Mouse (Mus musculus): ENCODE results near the gene Tnfaip2. TPM values are rescaled to one million over a fixed set of nuclear protein-coding genes. Genes with fewer than 3 reads are reported as not detected.

Tnfaip2 gene
- total RNA-seq, 2 experiments from 2014 or later = 22.0 to 22.6 TPM

- intact Hi-C loops (cut with DNase I) = loop anchor here (1.0 to 10.0 kb wide), 3 partner anchors 33 to 219 kb away; no protein-coding TSS in a partner anchor
- DNase-seq = peak; percentile 90 to 96
Measured at GRCm38 (mm10) chr12:111425789-111426460, 16.3 kb upstream of the Tnfaip2 start.

- DNase-seq = no peak
- intact Hi-C loops (cut with DNase I) = loop anchor here (10.0 kb wide), 1 partner anchor 217 kb away; no protein-coding TSS in a partner anchor
Measured at GRCm38 (mm10) chr12:111427438-111428113, 14.7 kb upstream of the Tnfaip2 start.

- intact Hi-C loops (cut with DNase I) = loop anchor here (10.0 kb wide), 1 partner anchor 216 kb away; no protein-coding TSS in a partner anchor
- DNase-seq = no peak
Measured at GRCm38 (mm10) chr12:111428364-111428763, 13.9 kb upstream of the Tnfaip2 start.

- peak; percentile 57 to 61 for DNase-seq
- intact Hi-C loops (cut with DNase I) = loop anchor here (10.0 kb wide), 1 partner anchor 216 kb away; no protein-coding TSS in a partner anchor
Measured at GRCm38 (mm10) chr12:111428961-111429911, 13.0 kb upstream of the Tnfaip2 start.

GRCm38 (mm10) chr12:111430049-111430867, 12.0 kb upstream of the Tnfaip2 start:
- intact Hi-C loops (cut with DNase I) = no loop called here
- no peak for DNase-seq

- peak in 1 of 2 experiments; percentile 49 for DNase-seq
- intact Hi-C loops (cut with DNase I) = no loop called here
Measured at GRCm38 (mm10) chr12:111430868-111431817, 11.1 kb upstream of the Tnfaip2 start.

- DNase-seq = no peak
Measured at GRCm38 (mm10) chr12:111432097-111432496, 10.2 kb upstream of the Tnfaip2 start.

GRCm38 (mm10) chr12:111432751-111433331, 9.4 kb upstream of the Tnfaip2 start:
- intact Hi-C loops (cut with DNase I) = no loop called here
- no peak for DNase-seq

More at GRCm38 (mm10) chr12:111432097-111432496, 10.2 kb upstream of the Tnfaip2 start:
- intact Hi-C loops (cut with DNase I) = no loop called here

GRCm38 (mm10) chr12:111434164-111434744, 8.0 kb upstream of the Tnfaip2 start:
- no peak for DNase-seq
- intact Hi-C loops (cut with DNase I) = no loop called here

- no peak for DNase-seq
Measured at GRCm38 (mm10) chr12:111434745-111435327, 7.4 kb upstream of the Tnfaip2 start.

GRCm38 (mm10) chr12:111436170-111436569, 6.1 kb upstream of the Tnfaip2 start:
- intact Hi-C loops (cut with DNase I) = no loop called here
- DNase-seq = no peak

More at GRCm38 (mm10) chr12:111434745-111435327, 7.4 kb upstream of the Tnfaip2 start:
- intact Hi-C loops (cut with DNase I) = no loop called here

GRCm38 (mm10) chr12:111436640-111437039, 5.6 kb upstream of the Tnfaip2 start:
- no peak for DNase-seq
- intact Hi-C loops (cut with DNase I) = no loop called here

GRCm38 (mm10) chr12:111437222-111437900, 4.9 kb upstream of the Tnfaip2 start:
- no peak for DNase-seq
- intact Hi-C loops (cut with DNase I) = no loop called here

- DNase-seq = no peak
- intact Hi-C loops (cut with DNase I) = no loop called here
Measured at GRCm38 (mm10) chr12:111438850-111439249, 3.4 kb upstream of the Tnfaip2 start.

GRCm38 (mm10) chr12:111440701-111441373, 1.4 kb upstream of the Tnfaip2 start:
- intact Hi-C loops (cut with DNase I) = no loop called here
- DNase-seq = no peak

GRCm38 (mm10) chr12:111441523-111441922, 746 bp upstream of the Tnfaip2 start:
- intact Hi-C loops (cut with DNase I) = no loop called here
- DNase-seq = no peak
